Mouse (Mus musculus): ENCODE results near the gene Vill. TPM values are rescaled to one million over a fixed set of nuclear protein-coding genes. Genes with fewer than 3 reads are reported as not detected.

Gene Vill
- not detected in 2 replicates for polyA plus RNA-seq (2012)

- TF ChIP-seq GATA1 (IDR thresholded peaks at IDR 0.05; ENCODE audit: low read length) = no peak
- no peaks in the 10 kb centered on the region for H3K9me3 ChIP-seq (ENCODE audit: control insufficient read depth, low read length)
- peak within 1 kb of the TSS; percentile 19 for H3K4me3 ChIP-seq (replicated peaks)
- peaks cover 30% of the 10 kb centered on the region for H3K27me3 ChIP-seq (ENCODE audit: control insufficient read depth)
- peaks cover 21% of the 10 kb centered on the region for H3K4me1 ChIP-seq (ENCODE audit: control insufficient read depth)
- no peaks in the 10 kb centered on the region for H3K36me3 ChIP-seq (ENCODE audit: control insufficient read depth)
Observed at GRCm38 (mm10) chr9:119052154-119052944, at the start of gene Vill. Gene Vill, plus strand, starts transcription at chr9:119052778.

- TF ChIP-seq GATA1 (IDR thresholded peaks at IDR 0.05; ENCODE audit: low read length) (no peak), TAL1 (IDR thresholded peaks at IDR 0.05; ENCODE audit: low read length) (no peak)
- no peaks in the 10 kb centered on the region for H3K9me3 ChIP-seq (ENCODE audit: control insufficient read depth, low read length)
- H3K4me1 ChIP-seq (ENCODE audit: control insufficient read depth) = peaks cover 2% of the 10 kb centered on the region; the same call in 1 of the 2 replicates
- H3K27me3 ChIP-seq (ENCODE audit: control insufficient read depth) = no peaks in the 10 kb centered on the region
- H3K36me3 ChIP-seq (ENCODE audit: control insufficient read depth) = peaks cover 2% of the 10 kb centered on the region
- no peak overlapping the region for H3K4me3 ChIP-seq (replicated peaks)
Observed at GRCm38 (mm10) chr9:119003990-119004702, 48.4 kb upstream of the Vill start.

DNA sequence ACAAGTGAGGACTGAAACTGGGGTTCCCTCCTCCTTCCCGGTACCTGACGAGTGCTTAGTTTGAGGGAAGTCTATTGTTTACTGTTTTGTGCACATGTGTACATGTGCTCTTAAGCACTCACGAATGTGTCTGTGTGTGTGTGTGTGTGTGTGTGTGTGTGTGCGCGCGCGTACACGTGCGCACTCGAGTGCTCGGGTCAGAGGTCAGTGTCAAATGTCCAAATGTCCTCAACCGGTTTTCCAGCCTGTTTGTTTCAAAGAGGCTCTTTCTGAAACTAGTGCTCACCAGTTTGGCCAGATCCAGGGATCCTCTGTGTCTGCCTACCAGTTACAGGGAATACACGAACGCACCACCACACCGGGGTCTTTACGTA is 47.9 kb upstream of the Vill start:
- H3K4me1 ChIP-seq (ENCODE audit: control insufficient read depth) = peaks cover 2% of the 10 kb centered on the region; the same call in 1 of the 2 replicates
- TF ChIP-seq GATA1 (IDR thresholded peaks at IDR 0.05; ENCODE audit: low read length) = no peak
- TF ChIP-seq TAL1 (IDR thresholded peaks at IDR 0.05; ENCODE audit: low read length) = no peak
- no peaks in the 10 kb centered on the region for H3K9me3 ChIP-seq (ENCODE audit: control insufficient read depth, low read length)
- H3K4me3 ChIP-seq (replicated peaks) = no peak overlapping the region
- H3K36me3 ChIP-seq (ENCODE audit: control insufficient read depth) = peaks cover 2% of the 10 kb centered on the region
- H3K27me3 ChIP-seq (ENCODE audit: control insufficient read depth) = no peaks in the 10 kb centered on the region

- Histone ChIP-seq H3K4me3 (replicated peaks) (no peak overlapping the region), H3K4me1 (ENCODE audit: control insufficient read depth) (peaks cover 2% of the 10 kb centered on the region; the same call in 1 of the 2 replicates), H3K27me3 (ENCODE audit: control insufficient read depth) (no peaks in the 10 kb centered on the region), H3K36me3 (ENCODE audit: control insufficient read depth) (peaks cover 2% of the 10 kb centered on the region), H3K9me3 (ENCODE audit: control insufficient read depth, low read length) (no peaks in the 10 kb centered on the region)
- TF ChIP-seq GATA1 (IDR thresholded peaks at IDR 0.05; ENCODE audit: low read length) = no peak
- no peak for TF ChIP-seq TAL1 (IDR thresholded peaks at IDR 0.05; ENCODE audit: low read length)
Observed at GRCm38 (mm10) chr9:119005303-119006029, 47.1 kb upstream of the Vill start.

GRCm38 (mm10) chr9:119007266-119007665 is 45.3 kb upstream of the Vill start:
- no peak for TF ChIP-seq TAL1 (IDR thresholded peaks at IDR 0.05; ENCODE audit: low read length)
- no peak for TF ChIP-seq GATA1 (IDR thresholded peaks at IDR 0.05; ENCODE audit: low read length)
- no peaks in the 10 kb centered on the region; the same call in 1 of the 2 replicates for H3K4me1 ChIP-seq (ENCODE audit: control insufficient read depth)

GRCm38 (mm10) chr9:119008871-119009270 is 43.7 kb upstream of the Vill start:
- Histone ChIP-seq H3K4me3 (replicated peaks) (no peak overlapping the region), H3K4me1 (ENCODE audit: control insufficient read depth) (no peaks in the 10 kb centered on the region), H3K27me3 (ENCODE audit: control insufficient read depth) (no peaks in the 10 kb centered on the region), H3K36me3 (ENCODE audit: control insufficient read depth) (peaks cover 18% of the 10 kb centered on the region), H3K9me3 (ENCODE audit: control insufficient read depth, low read length) (no peaks in the 10 kb centered on the region)
- TF ChIP-seq TAL1 (IDR thresholded peaks at IDR 0.05; ENCODE audit: low read length) (no peak), GATA1 (IDR thresholded peaks at IDR 0.05; ENCODE audit: low read length) (no peak)

More at GRCm38 (mm10) chr9:119007266-119007665, 45.3 kb upstream of the Vill start:
- H3K4me3 ChIP-seq (replicated peaks) = no peak overlapping the region
- H3K36me3 ChIP-seq (ENCODE audit: control insufficient read depth) = peaks cover 8% of the 10 kb centered on the region; the same call in 1 of the 2 replicates
- H3K9me3 ChIP-seq (ENCODE audit: control insufficient read depth, low read length) = no peaks in the 10 kb centered on the region
- no peaks in the 10 kb centered on the region for H3K27me3 ChIP-seq (ENCODE audit: control insufficient read depth)

GRCm38 (mm10) chr9:119010156-119010710 is 42.3 kb upstream of the Vill start:
- Histone ChIP-seq H3K9me3 (ENCODE audit: control insufficient read depth, low read length) (no peaks in the 10 kb centered on the region), H3K27me3 (ENCODE audit: control insufficient read depth) (no peaks in the 10 kb centered on the region), H3K4me3 (replicated peaks) (no peak overlapping the region), H3K4me1 (ENCODE audit: control insufficient read depth) (no peaks in the 10 kb centered on the region), H3K36me3 (ENCODE audit: control insufficient read depth) (peaks cover 26% of the 10 kb centered on the region)
- no peak for TF ChIP-seq TAL1 (IDR thresholded peaks at IDR 0.05; ENCODE audit: low read length)
- TF ChIP-seq GATA1 (IDR thresholded peaks at IDR 0.05; ENCODE audit: low read length) = no peak

DNA sequence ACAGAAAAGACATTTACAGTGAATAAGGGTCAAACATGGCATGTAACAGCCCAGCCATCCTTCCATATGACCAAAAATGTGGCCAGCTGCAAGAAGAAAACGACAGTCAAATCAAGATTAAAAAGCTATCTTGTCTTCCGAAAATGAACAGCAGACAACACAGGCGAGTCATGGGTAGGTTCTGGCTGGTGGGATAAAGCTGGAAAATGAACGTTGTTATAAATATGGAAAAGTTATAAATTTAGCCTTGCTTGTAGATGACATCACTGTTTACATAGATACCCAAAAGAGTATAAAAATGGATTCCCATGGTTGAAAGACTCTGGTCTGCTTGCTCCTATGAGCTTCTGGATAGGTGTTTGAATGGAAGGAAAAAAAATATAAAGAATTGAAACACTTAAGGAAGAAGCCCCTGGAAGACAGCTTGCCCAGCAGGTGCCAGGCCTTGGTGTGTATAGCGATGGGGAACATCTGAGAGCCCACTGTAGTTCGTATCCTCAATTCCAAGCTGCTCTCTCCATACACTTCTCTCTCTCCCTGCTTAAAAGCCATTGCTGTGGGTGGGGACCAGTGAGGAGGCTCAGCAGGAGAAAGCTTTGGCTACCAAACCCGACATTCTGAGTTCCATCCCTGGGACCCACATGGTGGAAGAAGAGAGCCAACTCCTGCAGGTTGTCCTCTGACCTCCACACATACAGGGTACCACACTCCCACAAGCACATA is 35.6 kb upstream of the Vill start:
- TF ChIP-seq GATA1 (IDR thresholded peaks at IDR 0.05; ENCODE audit: low read length) (no peak), TAL1 (IDR thresholded peaks at IDR 0.05; ENCODE audit: low read length) (no peak)
- no peaks in the 10 kb centered on the region for H3K4me1 ChIP-seq (ENCODE audit: control insufficient read depth)
- no peak overlapping the region for H3K4me3 ChIP-seq (replicated peaks)
- H3K36me3 ChIP-seq (ENCODE audit: control insufficient read depth) = peaks cover 35% of the 10 kb centered on the region
- no peaks in the 10 kb centered on the region for H3K27me3 ChIP-seq (ENCODE audit: control insufficient read depth)
- no peaks in the 10 kb centered on the region for H3K9me3 ChIP-seq (ENCODE audit: control insufficient read depth, low read length)

Data from erythroblast, embryonic 14.5 days (primary cell).